Mouse (Mus musculus) E14TG2a.4 (cell line): ENCODE results near the gene Olfr323.

Experiments used
- CTCF ChIP-seq: conservative IDR thresholded peaks from 2 replicates; pipeline ENCODE4 v1.5.1; 2014; ENCODE audit warnings: low read length
- NANOG ChIP-seq: IDR thresholded peaks from 2 replicates; pipeline ENCODE4 v1.6.1; 2014; ENCODE audit warnings: borderline replicate concordance, low read length, mixed read lengths
- POU5F1 ChIP-seq: IDR thresholded peaks from 2 replicates; pipeline ENCODE4 v1.6.1; 2014; ENCODE audit warnings: low read length, borderline replicate concordance

DNA sequence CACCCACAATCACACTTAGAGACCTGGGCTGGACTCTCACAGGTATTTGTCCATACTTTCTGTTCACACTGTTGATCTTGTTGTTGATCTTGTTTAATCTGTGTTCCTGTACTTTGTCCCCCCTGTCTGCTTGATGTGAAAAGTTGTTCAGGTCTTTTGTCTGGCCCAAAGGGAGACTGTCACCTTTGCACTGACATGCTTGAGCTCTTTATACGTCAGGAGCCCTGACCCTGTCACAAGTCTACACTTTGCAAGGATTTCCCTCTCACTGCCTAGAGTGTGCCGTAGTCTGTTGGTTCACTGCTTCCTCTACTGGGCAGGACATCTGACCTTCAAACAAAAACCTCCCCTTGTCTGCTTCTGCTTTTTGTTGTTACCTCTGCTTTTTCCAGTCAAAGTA lies 25.6 kb downstream of the Olfr323 start:
- TF ChIP-seq CTCF, result no peak
- no peak for TF ChIP-seq NANOG
- TF ChIP-seq POU5F1, result no peak
